ENCODE assay signal across 23 mouse cellular contexts in genomic region chr13:114878667-114879066, GRCm38 (mm10). TPM values are rescaled to one million over a fixed set of nuclear protein-coding genes. Genes with fewer than 3 reads are reported as not detected.
A peak's percentile ranks its signal among the peaks of the same experiment; 100 is the strongest.
DNase-seq lines count a peak whose midpoint lies in the region; ATAC-seq lines count a peak whose summit lies in the region.
"Had no signal": no experiment of that assay in that cellular context is flagged by ENCODE, and none has a peak within 500 bp of the region (broad histone marks: within the 10 kb centered on the region; RNA-seq: fewer than 3 reads in every experiment).

No protein-coding gene starts in this region.

- peak; percentile 23 for ATAC-seq in CD4-positive, CD25-positive, alpha-beta regulatory T cell, adult 4 months
- ATAC-seq in megakaryocyte-erythroid progenitor cell, adult 5-6 weeks (replicated peaks; ENCODE audit: low FRiP score, low TSS enrichment, poor library complexity, severe bottlenecking) = no peak
- ATAC-seq: forebrain, embryonic 13.5 days; forebrain, embryonic 16.5 days; hindbrain, embryonic 16.5 days; intestine, postnatal 0 days had no signal

- DNase-seq in CD4-positive helper T cell, adult 2 months (ENCODE audit: low read depth, low spot score) = peak; percentile 47
- peak; percentile 28 for DNase-seq in brain, adult 2 months (ENCODE audit: low read depth, low spot score)
- no peak for DNase-seq in cerebellum, postnatal 14 days
- no peak for DNase-seq in cerebellum, postnatal 4 days (ENCODE audit: low spot score in 2 of 2)
- DNase-seq: adrenal gland, adult 8-10 months; adrenal gland, postnatal 25 days; B cell, adult 2 months; cerebellum, adult 18-20 months; cerebellum, adult 9-10 months; cerebellum, postnatal 25 days; embryo, embryonic 11 days; gastrocnemius, postnatal 25 days; heart, adult 18-20 months; heart, postnatal 10 days; heart, postnatal 36 days; kidney, adult 8-10 months had no signal

RNA-seq across cellular contexts. Expression of gene Itga2, which starts 53.2 kb away (rescaled TPM):
- polyA plus RNA-seq in CD4-positive, CD25-positive, alpha-beta regulatory T cell, adult 4 months (2017; shearing (Covaris generic)) = 1 to 10 TPM; 5.8 to 7.8 TPM
- 0.39 and 0.72 TPM in 2 replicates for total RNA-seq in megakaryocyte-erythroid progenitor cell, adult 5-6 weeks (2014; fragmentation: Nextera tagmentation)
- 0.61 and 1.3 TPM in 2 replicates for total RNA-seq in megakaryocyte-erythroid progenitor cell, adult 5-6 weeks (2017)
- polyA plus RNA-seq: erythroblast, embryonic 14.5 days had no signal

Comparison
In these comparisons a context has a peak if more than half of its experiments do, and no peak if none do; other contexts are left out.
1. DNase-seq: peak in CD4-positive helper T cell, adult 2 months (single experiment) and brain, adult 2 months (single experiment); none in cerebellum, postnatal 14 days (0 of 2) and cerebellum, postnatal 4 days (0 of 2).